8 mouse cellular contexts compared by ENCODE assay signal in the genomic region with DNA sequence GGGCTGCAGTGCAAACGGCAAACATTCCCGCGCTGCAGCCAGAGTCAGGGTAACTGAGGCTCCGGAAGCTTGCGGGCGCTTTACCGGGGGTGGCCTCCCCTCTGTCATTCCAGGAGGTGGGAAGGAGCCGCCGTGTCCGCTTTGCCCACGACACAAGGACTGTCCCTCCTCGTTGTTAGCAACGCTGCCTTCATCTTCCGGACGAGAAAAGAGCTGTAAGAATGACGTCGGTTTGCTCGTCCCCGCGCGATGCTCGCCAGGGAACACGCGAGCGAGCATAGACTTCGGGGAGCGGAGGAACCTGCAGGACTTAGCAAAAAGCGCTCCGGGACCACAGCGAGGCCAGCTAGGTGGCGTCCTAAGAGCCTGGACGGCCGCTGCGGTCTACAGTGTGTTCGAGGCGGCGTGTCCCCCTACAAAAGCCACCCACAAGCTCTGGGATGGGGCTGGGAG. TPM values are rescaled to one million over a fixed set of nuclear protein-coding genes. Genes with fewer than 3 reads are reported as not detected.
DNase-seq lines count a peak whose midpoint lies in the region; ATAC-seq lines count a peak whose summit lies in the region.

No protein-coding gene starts in this region.

- H3K9me3 ChIP-seq in megakaryocyte, embryonic 14.5 days = no peaks in the 10 kb centered on the region

- H3K36me3 ChIP-seq in megakaryocyte, embryonic 14.5 days (replicated peaks; ENCODE audit: low read length) = peaks cover 31% of the 10 kb centered on the region

- DNase-seq in cerebellum, postnatal 25 days = peak; percentile 73 to 79
- peak; percentile 47 for DNase-seq in gastrocnemius, adult 18-20 months (ENCODE audit: low spot score)
- DNase-seq in induced T-regulatory cell, adult 2 months (ENCODE audit: low read depth) = peak; percentile 86
- peak; percentile 44 to 74 for DNase-seq in left cerebral cortex, postnatal 10 days (ENCODE audit: extremely low spot score in 1 of 2, low spot score in 2 of 2)
- peak; percentile 66 to 75 for DNase-seq in right cerebral cortex, adult 2 months (ENCODE audit: low spot score in 2 of 2)
- DNase-seq in urinary bladder, postnatal 14 days (ENCODE audit: low spot score) = peak; percentile 61

- H3K27me3 ChIP-seq in megakaryocyte, embryonic 14.5 days (replicated peaks) = peaks cover 5% of the 10 kb centered on the region

- peaks cover 25% of the 10 kb centered on the region for H3K4me1 ChIP-seq in megakaryocyte, embryonic 14.5 days

- ATAC-seq in activated CD4-positive, CD25-positive, alpha-beta regulatory T cell, adult 4 months = peak; percentile 67

- intact Hi-C loops in left cerebral cortex, postnatal 10 days (cut with DNase I) = loop anchor here (2.0 kb wide), 1 partner anchor 51 kb away; no protein-coding TSS in a partner anchor

- peak overlapping the region; percentile 94 for H3K4me3 ChIP-seq in megakaryocyte, embryonic 14.5 days (replicated peaks)

RNA-seq across cellular contexts. Expression of a gene that starts 0.6 kb away (rescaled TPM):
- 10 to 100 TPM; 24.2 to 31.5 TPM for polyA plus RNA-seq in activated CD4-positive, CD25-positive, alpha-beta regulatory T cell, adult 4 months (2017; shearing (Covaris generic))
- total RNA-seq in gastrocnemius, adult 18-20 months (2021) = 1 to 10 TPM; 1.0 to 1.2 TPM
- 1 to 10 TPM; 8.5 to 9.0 TPM for total RNA-seq in left cerebral cortex, postnatal 10 days (2021)
- polyA plus RNA-seq in megakaryocyte, embryonic 14.5 days (2012; ENCODE audit: insufficient read depth, low replicate concordance) = 1.4 and 2.1 TPM in 2 replicates

RNA-seq across cellular contexts. Expression of a gene that starts 49.5 kb away (rescaled TPM):
- 1 to 10 TPM; 7.0 to 7.3 TPM for polyA plus RNA-seq in activated CD4-positive, CD25-positive, alpha-beta regulatory T cell, adult 4 months (2017; shearing (Covaris generic))
- total RNA-seq in gastrocnemius, adult 18-20 months (2021) = 1 to 10 TPM; 4.7 to 4.8 TPM
- 10 to 100 TPM; 30.8 to 33.8 TPM for total RNA-seq in left cerebral cortex, postnatal 10 days (2021)
- polyA plus RNA-seq in megakaryocyte, embryonic 14.5 days (2012; ENCODE audit: insufficient read depth, low replicate concordance) = 0.45 TPM in 1 of 2 replicates, not detected in the other

Comparison
In these comparisons a context has a peak if more than half of its experiments do, and no peak if none do; other contexts are left out.
1. Peak in every context shown above with its lines: DNase-seq, ATAC-seq and H3K4me3 ChIP-seq.
2. RNA of a gene that starts 0.6 kb away (total RNA-seq): 8.5 to 9.0 TPM in left cerebral cortex, postnatal 10 days; 1.0 to 1.2 TPM in gastrocnemius, adult 18-20 months; every median in the first group is over 4 times any median in the second.
3. RNA of a gene that starts 49.5 kb away (total RNA-seq): 30.8 to 33.8 TPM in left cerebral cortex, postnatal 10 days; 4.7 to 4.8 TPM in gastrocnemius, adult 18-20 months; every median in the first group is over 4 times any median in the second.